Mouse (Mus musculus): ENCODE data around the gene Ccl24. TPM values are rescaled to one million over a fixed set of nuclear protein-coding genes. Genes with fewer than 3 reads are reported as not detected.

Ccl24 gene
- polyA plus RNA-seq, 1 experiment from 2014 or later: 1.0 TPM

GRCm38 (mm10) chr5:135579331-135579751 lies 6.5 kb upstream of the Ccl24 start:
- no peaks in the 10 kb centered on the region for H3K27me3 ChIP-seq
- no peaks in the 10 kb centered on the region for H3K36me3 ChIP-seq
- ATAC-seq (ENCODE audit: insufficient number of reproducible peaks, insufficient read depth, low FRiP score, low TSS enrichment): no peak
- no peaks in the 10 kb centered on the region for H3K9me3 ChIP-seq
- H3K27ac ChIP-seq: no peak overlapping the region
- no peak overlapping the region for H3K9ac ChIP-seq
- 87% methylated on average over 10 of the region's 10 CpGs for WGBS
- H3K4me1 ChIP-seq: no peaks in the 10 kb centered on the region
- H3K4me3 ChIP-seq: no peak overlapping the region
- H3K4me2 ChIP-seq (replicated peaks): no peak overlapping the region

- Histone ChIP-seq H3K9ac (no peak overlapping the region), H3K4me3 (no peak overlapping the region), H3K36me3 (no peaks in the 10 kb centered on the region), H3K27ac (no peak overlapping the region), H3K4me1 (no peaks in the 10 kb centered on the region), H3K9me3 (no peaks in the 10 kb centered on the region), H3K4me2 (replicated peaks) (no peak overlapping the region), H3K27me3 (no peaks in the 10 kb centered on the region)
- no peak for ATAC-seq (ENCODE audit: insufficient number of reproducible peaks, insufficient read depth, low FRiP score, low TSS enrichment)
- 58% methylated on average over 4 of the region's 4 CpGs for WGBS
Observed at GRCm38 (mm10) chr5:135576055-135576454, 3.2 kb upstream of the Ccl24 start.

- Histone ChIP-seq H3K9ac (no peak overlapping the region), H3K27ac (no peak overlapping the region), H3K9me3 (no peaks in the 10 kb centered on the region), H3K4me1 (no peaks in the 10 kb centered on the region), H3K4me3 (no peak overlapping the region), H3K4me2 (replicated peaks) (no peak overlapping the region), H3K36me3 (no peaks in the 10 kb centered on the region), H3K27me3 (no peaks in the 10 kb centered on the region)
- WGBS: 69% methylated on average over 6 of the region's 6 CpGs
- no peak for ATAC-seq (ENCODE audit: insufficient number of reproducible peaks, insufficient read depth, low FRiP score, low TSS enrichment)
Observed at GRCm38 (mm10) chr5:135568698-135569097, 4.2 kb downstream of the Ccl24 start.

GRCm38 (mm10) chr5:135567556-135568265 lies 5.1 kb downstream of the Ccl24 start:
- no peak overlapping the region for H3K4me2 ChIP-seq (replicated peaks)
- 87% methylated on average over 6 of the region's 6 CpGs for WGBS

GRCm38 (mm10) chr5:135563469-135563868 lies 9.4 kb downstream of the Ccl24 start, which contains the start of gene Ccl26:
Gene Ccl26 (minus strand): TSS chr5:135563569.
- Histone ChIP-seq H3K4me1 (no peaks in the 10 kb centered on the region), H3K27ac (no peak within 1 kb of the TSS), H3K9ac (no peak within 1 kb of the TSS), H3K36me3 (no peaks in the 10 kb centered on the region), H3K27me3 (no peaks in the 10 kb centered on the region), H3K4me2 (replicated peaks) (no peak within 1 kb of the TSS), H3K4me3 (no peak within 1 kb of the TSS), H3K9me3 (no peaks in the 10 kb centered on the region)
- ATAC-seq (ENCODE audit: insufficient number of reproducible peaks, insufficient read depth, low FRiP score, low TSS enrichment): no peak
- 85% methylated on average over 3 of the region's 3 CpGs for WGBS

More at GRCm38 (mm10) chr5:135567556-135568265, 5.1 kb downstream of the Ccl24 start:
- no peaks in the 10 kb centered on the region for H3K27me3 ChIP-seq
- H3K4me3 ChIP-seq: no peak overlapping the region
- no peaks in the 10 kb centered on the region for H3K4me1 ChIP-seq
- no peaks in the 10 kb centered on the region for H3K36me3 ChIP-seq
- H3K27ac ChIP-seq: no peak overlapping the region
- no peaks in the 10 kb centered on the region for H3K9me3 ChIP-seq
- no peak overlapping the region for H3K9ac ChIP-seq
- ATAC-seq (ENCODE audit: insufficient number of reproducible peaks, insufficient read depth, low FRiP score, low TSS enrichment): no peak

- no peak overlapping the region for H3K27ac ChIP-seq
- no peaks in the 10 kb centered on the region for H3K4me1 ChIP-seq
- no peak overlapping the region for H3K4me3 ChIP-seq
- no peaks in the 10 kb centered on the region for H3K27me3 ChIP-seq
- H3K9ac ChIP-seq: no peak overlapping the region
- 58% methylated on average over 3 of the region's 3 CpGs for WGBS
- H3K36me3 ChIP-seq: no peaks in the 10 kb centered on the region
- H3K9me3 ChIP-seq: no peaks in the 10 kb centered on the region
- ATAC-seq (ENCODE audit: insufficient number of reproducible peaks, insufficient read depth, low FRiP score, low TSS enrichment): no peak
- H3K4me2 ChIP-seq (replicated peaks): no peak overlapping the region
Observed at GRCm38 (mm10) chr5:135557671-135558070, 15.2 kb downstream of the Ccl24 start.

GRCm38 (mm10) chr5:135557051-135557450 lies 15.8 kb downstream of the Ccl24 start:
- Histone ChIP-seq H3K36me3 (no peaks in the 10 kb centered on the region), H3K4me2 (replicated peaks) (no peak overlapping the region), H3K4me3 (no peak overlapping the region), H3K9me3 (no peaks in the 10 kb centered on the region), H3K4me1 (no peaks in the 10 kb centered on the region), H3K27ac (no peak overlapping the region), H3K27me3 (no peaks in the 10 kb centered on the region), H3K9ac (no peak overlapping the region)
- 22% methylated on average over 4 of the region's 4 CpGs for WGBS
- peak; percentile 83 for ATAC-seq (ENCODE audit: insufficient number of reproducible peaks, insufficient read depth, low FRiP score, low TSS enrichment)

GRCm38 (mm10) chr5:135556259-135556658 lies 16.6 kb downstream of the Ccl24 start:
- no peak overlapping the region for H3K9ac ChIP-seq
- H3K4me1 ChIP-seq: no peaks in the 10 kb centered on the region
- no peak overlapping the region for H3K27ac ChIP-seq
- H3K27me3 ChIP-seq: no peaks in the 10 kb centered on the region
- no peaks in the 10 kb centered on the region for H3K9me3 ChIP-seq
- no peaks in the 10 kb centered on the region for H3K36me3 ChIP-seq
- 73% methylated on average over 3 of the region's 4 CpGs for WGBS
- ATAC-seq (ENCODE audit: insufficient number of reproducible peaks, insufficient read depth, low FRiP score, low TSS enrichment): no peak
- no peak overlapping the region for H3K4me2 ChIP-seq (replicated peaks)
- no peak overlapping the region for H3K4me3 ChIP-seq

- ATAC-seq (ENCODE audit: insufficient number of reproducible peaks, insufficient read depth, low FRiP score, low TSS enrichment): no peak
- Histone ChIP-seq H3K27ac (no peak overlapping the region), H3K4me2 (replicated peaks) (no peak overlapping the region), H3K27me3 (no peaks in the 10 kb centered on the region), H3K36me3 (no peaks in the 10 kb centered on the region), H3K9ac (no peak overlapping the region), H3K4me1 (no peaks in the 10 kb centered on the region), H3K9me3 (no peaks in the 10 kb centered on the region), H3K4me3 (no peak overlapping the region)
- WGBS: 82% methylated on average over 3 of the region's 3 CpGs
Observed at GRCm38 (mm10) chr5:135551591-135551990, 21.3 kb downstream of the Ccl24 start.

- Histone ChIP-seq H3K27ac (no peak overlapping the region), H3K9me3 (no peaks in the 10 kb centered on the region), H3K27me3 (no peaks in the 10 kb centered on the region), H3K4me1 (no peaks in the 10 kb centered on the region), H3K36me3 (no peaks in the 10 kb centered on the region), H3K4me2 (replicated peaks) (no peak overlapping the region), H3K9ac (no peak overlapping the region), H3K4me3 (no peak overlapping the region)
- 27% methylated on average over 3 of the region's 3 CpGs for WGBS
- ATAC-seq (ENCODE audit: insufficient number of reproducible peaks, insufficient read depth, low FRiP score, low TSS enrichment): no peak
Observed at GRCm38 (mm10) chr5:135550910-135551309, 21.9 kb downstream of the Ccl24 start.

- peaks cover 6% of the 10 kb centered on the region; the same call in 1 of the 2 replicates for H3K4me1 ChIP-seq
- H3K9ac ChIP-seq: no peak overlapping the region
- no peak for ATAC-seq (ENCODE audit: insufficient number of reproducible peaks, insufficient read depth, low FRiP score, low TSS enrichment)
- WGBS: 79% methylated on average over 2 of the region's 2 CpGs
- no peaks in the 10 kb centered on the region for H3K27me3 ChIP-seq
- H3K36me3 ChIP-seq: no peaks in the 10 kb centered on the region
- no peak overlapping the region for H3K4me3 ChIP-seq
- no peak overlapping the region for H3K4me2 ChIP-seq (replicated peaks)
- H3K27ac ChIP-seq: no peak overlapping the region
- H3K9me3 ChIP-seq: no peaks in the 10 kb centered on the region
Observed at GRCm38 (mm10) chr5:135547990-135548389, 24.9 kb downstream of the Ccl24 start.
